Mouse (Mus musculus) spleen, adult 2 months (tissue): Measurements from ENCODE around the gene Lyzl4. TPM values are rescaled to one million over a fixed set of nuclear protein-coding genes. Genes with fewer than 3 reads are reported as not detected.

ENCODE experiments used
- DNase-seq, 2 experiments: peaks; one replicate each; pipeline versions ENCODE4 v3.0.0 to v3.0.0-alpha.2; 2012 to 2021; ENCODE audit warnings: low spot score in 2 of 2, low read depth in 1 of 2
- H3K27ac ChIP-seq: fragments of 200-500 bp; 2 replicates; pipeline ENCODE4 v1.5.1; 2012; ENCODE audit warnings: low read length, inconsistent platforms; ENCODE audit not compliant: insufficient read depth
- H3K27me3 ChIP-seq: fragments of 200-500 bp; 2 replicates; pipeline ENCODE4 v1.6.1; 2012; ENCODE audit warnings: mild to moderate bottlenecking, moderate library complexity, low read length, inconsistent platforms; ENCODE audit not compliant: control insufficient read depth, insufficient read depth
- H3K36me3 ChIP-seq: fragments of 200-500 bp; 2 replicates; pipeline ENCODE4 v1.6.1; 2012; ENCODE audit warnings: mild to moderate bottlenecking, low read length, inconsistent platforms; ENCODE audit not compliant: control insufficient read depth, insufficient read depth
- H3K4me1 ChIP-seq: fragments of 200-500 bp; 2 replicates; pipeline ENCODE4 v1.6.1; 2011; ENCODE audit warnings: inconsistent platforms; ENCODE audit not compliant: control insufficient read depth, insufficient read depth, insufficient read length
- H3K4me3 ChIP-seq: fragments of 200-500 bp; 2 replicates; pipeline ENCODE4 v1.5.1; 2011; ENCODE audit warnings: mild to moderate bottlenecking, inconsistent platforms; ENCODE audit not compliant: insufficient read depth, insufficient read length; ENCODE audit errors: extremely low read depth
- CTCF ChIP-seq: fragments of 200-500 bp; IDR thresholded peaks from 2 replicates; pipeline ENCODE4 v1.5.1; 2011; ENCODE audit warnings: mild to moderate bottlenecking, inconsistent platforms; ENCODE audit not compliant: insufficient read depth, insufficient read length, insufficient replicate concordance; ENCODE audit errors: extremely low read depth
- POLR2A ChIP-seq: fragments of 200-500 bp; IDR thresholded peaks from 2 replicates; pipeline ENCODE4 v1.6.1; 2011; ENCODE audit warnings: low read depth, low read length, inconsistent platforms
- WGBS: fragments of 180-500 bp; shearing (Covaris S2); methylation state at CpG from one replicate; pipeline ENCODE4 v1.1.7; 2018; 5-methylcytosine and 5-hydroxymethylcytosine counted together
- polyA plus RNA-seq: library from polyadenylated mRNA; depleted of rRNA; stranded (reverse); fragments of >200 nt; gene quantifications from 2 replicates; pipeline ENCODE4 v1.2.3, GENCODE M21; 2012

Lyzl4 gene
- polyA plus RNA-seq, 1 experiment, result 0.11 TPM

DNA sequence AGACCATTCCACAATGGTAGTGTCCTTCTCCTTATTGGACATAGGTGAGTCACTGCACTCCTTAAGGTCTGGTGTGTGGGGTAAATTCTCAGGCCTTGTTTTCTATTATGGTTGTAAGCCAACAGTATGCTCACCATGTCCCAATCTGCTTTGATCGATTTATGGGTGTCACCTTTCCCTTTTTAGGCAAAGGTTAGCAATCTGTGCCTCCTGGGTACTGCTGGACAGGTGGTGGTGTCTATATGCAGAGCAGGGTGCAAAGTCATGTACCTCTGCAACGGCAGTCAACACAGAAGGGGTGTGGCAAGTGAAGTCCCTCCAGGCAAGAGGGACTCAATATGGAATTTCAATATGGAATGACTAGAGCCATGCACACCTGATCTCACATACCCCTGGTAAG is 17.0 kb downstream of the Lyzl4 start:
- no peak overlapping the region for H3K4me3 ChIP-seq
- no peaks in the 10 kb centered on the region for H3K36me3 ChIP-seq
- H3K27ac ChIP-seq, result no peak overlapping the region
- DNase-seq, result no peak
- no peaks in the 10 kb centered on the region for H3K27me3 ChIP-seq
- TF ChIP-seq CTCF (no peak), POLR2A (no peak)
- WGBS, result 86% methylated on average over 2 of the region's 2 CpGs
- no peaks in the 10 kb centered on the region for H3K4me1 ChIP-seq

DNA sequence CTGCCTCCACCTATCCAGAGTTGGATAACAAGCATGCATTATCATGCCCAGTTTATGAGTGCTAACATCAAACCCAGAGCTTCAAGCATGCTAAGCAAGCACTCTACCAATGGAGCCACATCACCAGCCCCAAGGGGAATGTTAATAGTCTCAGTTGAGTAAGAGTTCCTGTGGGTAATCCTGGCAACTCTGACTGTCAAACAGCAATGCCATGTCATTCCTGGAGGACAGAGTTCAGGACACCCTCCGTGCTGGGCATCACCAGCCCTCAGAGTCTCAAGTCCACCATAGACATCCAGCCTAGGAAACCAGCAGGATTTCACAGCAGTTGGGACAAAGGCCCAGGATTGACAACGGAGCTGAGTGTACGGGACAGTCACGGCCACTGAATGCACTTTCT is 18.7 kb downstream of the Lyzl4 start:
- no peaks in the 10 kb centered on the region for H3K27me3 ChIP-seq
- TF ChIP-seq CTCF, result no peak
- WGBS, result 89% methylated on average over 4 of the region's 4 CpGs

DNA sequence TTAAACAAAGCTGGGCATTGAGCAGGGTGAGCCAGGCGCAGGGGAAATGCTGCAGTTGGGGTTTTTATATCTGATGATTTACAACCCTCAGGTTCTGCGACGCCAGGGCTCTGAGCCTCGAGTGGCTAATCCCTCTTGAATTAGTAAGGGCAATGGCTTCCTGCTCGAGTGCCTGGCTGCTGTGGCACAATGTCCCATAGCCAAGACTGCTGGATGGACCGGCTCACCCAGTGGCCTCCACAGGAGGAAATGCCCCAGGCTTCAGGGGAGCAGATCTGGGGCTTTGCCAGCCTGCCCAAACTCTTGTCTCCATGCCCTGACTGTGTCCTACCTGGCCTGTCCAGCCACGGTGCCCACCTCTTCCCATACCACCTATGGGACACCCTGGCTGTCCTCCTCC is 22.5 kb downstream of the Lyzl4 start:
- no peaks in the 10 kb centered on the region for H3K4me1 ChIP-seq
- TF ChIP-seq POLR2A (no peak), CTCF (no peak)
- H3K4me3 ChIP-seq, result no peak overlapping the region
- H3K27ac ChIP-seq, result no peak overlapping the region
- WGBS, result 22% methylated on average over 7 of the region's 7 CpGs
- no peak for DNase-seq
- H3K27me3 ChIP-seq, result no peaks in the 10 kb centered on the region
- no peaks in the 10 kb centered on the region for H3K36me3 ChIP-seq

More for the DNA sequence above, 18.7 kb downstream of the Lyzl4 start:
- DNase-seq, result no peak
- Histone ChIP-seq H3K4me1 (no peaks in the 10 kb centered on the region), H3K36me3 (no peaks in the 10 kb centered on the region), H3K4me3 (no peak overlapping the region), H3K27ac (no peak overlapping the region)

GRCm38 (mm10) chr9:121616471-121616870 is 25.4 kb downstream of the Lyzl4 start:
- Histone ChIP-seq H3K4me1 (no peaks in the 10 kb centered on the region), H3K36me3 (no peaks in the 10 kb centered on the region), H3K27me3 (no peaks in the 10 kb centered on the region), H3K27ac (no peak overlapping the region), H3K4me3 (no peak overlapping the region)
- 53% methylated on average over 3 of the region's 3 CpGs for WGBS
- TF ChIP-seq POLR2A, result no peak
- TF ChIP-seq CTCF, result peak; percentile 40; the same call in 1 of the 2 replicates
- DNase-seq, result no peak

DNA sequence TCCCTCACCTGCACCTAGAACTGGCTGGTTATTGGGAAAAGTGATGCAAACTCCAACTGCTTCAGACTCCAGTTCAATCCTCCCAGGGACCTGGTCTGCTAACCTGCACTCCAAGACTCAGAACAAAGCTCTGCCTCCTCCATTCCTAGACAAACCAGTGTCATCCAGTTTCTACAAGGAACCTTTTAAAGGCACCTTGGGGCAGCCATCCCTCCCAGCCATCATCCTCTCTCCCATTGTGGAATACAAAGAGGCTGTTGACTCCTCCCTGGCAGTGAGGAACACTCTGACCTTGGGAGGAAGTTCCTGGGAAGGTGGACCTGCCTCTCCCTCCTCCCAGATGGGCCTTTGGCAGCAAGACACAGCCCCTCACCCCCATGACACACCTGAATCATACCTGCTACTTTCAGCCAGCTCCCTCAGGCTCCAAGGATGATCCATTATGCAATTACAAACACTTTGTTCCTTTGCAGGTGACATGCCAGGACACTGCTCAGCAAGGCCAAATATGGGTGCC is 27.6 kb downstream of the Lyzl4 start:
- H3K27me3 ChIP-seq, result no peaks in the 10 kb centered on the region
- no peaks in the 10 kb centered on the region for H3K36me3 ChIP-seq
- H3K4me3 ChIP-seq, result no peak overlapping the region
- TF ChIP-seq CTCF (no peak), POLR2A (no peak)
- no peak for DNase-seq
- no peaks in the 10 kb centered on the region for H3K4me1 ChIP-seq
- no peak overlapping the region for H3K27ac ChIP-seq

DNA sequence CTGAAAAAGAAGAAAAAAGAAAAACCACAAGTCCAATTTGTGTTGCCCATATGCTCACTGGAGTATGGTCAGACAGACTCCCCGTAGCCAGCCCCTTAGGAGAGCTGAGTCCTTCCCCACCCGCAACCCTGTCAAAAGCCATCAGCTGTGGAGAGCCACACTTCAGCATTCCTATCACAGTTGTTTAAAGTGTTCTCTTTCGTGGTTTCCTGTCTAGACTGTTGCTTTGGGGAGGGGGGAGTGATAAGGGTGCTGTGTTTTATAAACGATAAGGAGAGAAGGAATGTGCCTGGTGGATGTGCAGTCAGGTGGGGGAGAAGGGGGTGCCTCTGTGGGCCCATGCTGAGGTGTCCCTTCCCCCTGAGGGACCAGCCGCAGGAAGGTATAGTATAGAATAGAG is 28.7 kb downstream of the Lyzl4 start:
- Histone ChIP-seq H3K4me1 (no peaks in the 10 kb centered on the region), H3K27me3 (no peaks in the 10 kb centered on the region), H3K27ac (no peak overlapping the region), H3K4me3 (no peak overlapping the region), H3K36me3 (no peaks in the 10 kb centered on the region)
- no peak for DNase-seq
- 18% methylated on average over 5 of the region's 5 CpGs for WGBS
- no peak for TF ChIP-seq CTCF
- no peak for TF ChIP-seq POLR2A

DNA sequence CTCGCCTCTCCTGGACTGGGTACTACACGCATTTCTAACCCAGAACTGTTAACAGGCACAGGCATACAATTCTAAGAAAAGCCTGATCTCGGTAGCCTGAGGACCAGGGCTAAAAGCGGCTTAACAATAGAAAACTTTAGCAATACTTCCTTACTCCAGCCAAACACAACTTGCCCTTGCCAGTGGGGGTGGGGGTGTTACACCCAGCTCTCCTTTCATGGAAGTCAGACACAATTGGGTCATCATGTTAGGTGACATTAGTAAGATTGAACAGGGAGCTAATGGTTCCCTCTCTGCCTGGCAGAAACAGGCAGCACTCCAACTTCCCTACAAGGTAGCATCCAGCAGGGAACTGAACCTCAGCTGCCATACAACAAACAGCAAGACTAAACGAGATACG is 32.5 kb downstream of the Lyzl4 start:
- Histone ChIP-seq H3K27ac (no peak overlapping the region), H3K36me3 (no peaks in the 10 kb centered on the region), H3K4me1 (no peaks in the 10 kb centered on the region), H3K4me3 (no peak overlapping the region), H3K27me3 (no peaks in the 10 kb centered on the region)
- no peak for DNase-seq
- WGBS, result 42% methylated on average over 6 of the region's 6 CpGs
- TF ChIP-seq CTCF (no peak), POLR2A (no peak)
